Mouse (Mus musculus) limb, embryonic 15.5 days (tissue): Measurements from ENCODE around the gene Olfr1373. TPM values are rescaled to one million over a fixed set of nuclear protein-coding genes. Genes with fewer than 3 reads are reported as not detected.

Experiments used
- ATAC-seq: fragments of 200-750 bp; cut with Nextera tagmentation; 2 replicates; pipeline ENCODE4 v1.8.0; 2017; ENCODE audit warnings: low read depth, moderate TSS enrichment; ENCODE audit not compliant: insufficient number of reproducible peaks, low FRiP score, low TSS enrichment
- H3K27ac ChIP-seq: fragments of 300-500 bp; sonication (generic); 2 replicates; pipeline ENCODE4 v1.5.1; 2015; ENCODE audit warnings: moderate library complexity, mild to moderate bottlenecking, inconsistent platforms
- H3K27me3 ChIP-seq: fragments of 300-500 bp; sonication (generic); 2 replicates; pipeline ENCODE4 v1.6.1; 2015; ENCODE audit warnings: inconsistent platforms
- H3K36me3 ChIP-seq: fragments of 300-500 bp; sonication (generic); 2 replicates; pipeline ENCODE4 v1.6.1; 2015; ENCODE audit warnings: inconsistent platforms
- H3K4me1 ChIP-seq: fragments of 300-500 bp; sonication (generic); 2 replicates; pipeline ENCODE4 v1.6.1; 2015; ENCODE audit warnings: inconsistent platforms
- H3K4me2 ChIP-seq: fragments of 300-500 bp; sonication (generic); 2 replicates; pipeline ENCODE4 v1.6.1; 2015; ENCODE audit warnings: mild to moderate bottlenecking, inconsistent platforms
- H3K4me3 ChIP-seq: fragments of 300-500 bp; sonication (generic); 2 replicates; pipeline ENCODE4 v1.5.1; 2015; ENCODE audit warnings: mild to moderate bottlenecking, inconsistent platforms
- H3K9ac ChIP-seq: fragments of 300-500 bp; sonication (generic); 2 replicates; pipeline ENCODE4 v1.6.1; 2015; ENCODE audit warnings: inconsistent platforms
- H3K9me3 ChIP-seq: fragments of 300-500 bp; sonication (generic); 2 replicates; pipeline ENCODE4 v1.6.1; 2016; ENCODE audit warnings: inconsistent platforms
- WGBS: fragments of 180-500 bp; shearing (Covaris S2); methylation state at CpG from one replicate; pipeline ENCODE4 v1.1.7; 2015; 5-methylcytosine and 5-hydroxymethylcytosine counted together
- microRNA-seq: library from miRNA; unstranded; fragments of <30 nt; microRNA quantifications from one replicate; pipeline ENCODE4, GENCODE M21; 2016
- polyA plus RNA-seq: library from polyadenylated mRNA; unstranded; fragments of >200 nt; fragmentation: Nextera tagmentation; extraction: Ambion mirVana; gene quantifications from 2 replicates; pipeline ENCODE4 v1.2.1, GENCODE M21; 2015

The Olfr1373 gene
- polyA plus RNA-seq, 1 experiment from 2014 or later: not detected

- Histone ChIP-seq H3K36me3 (no peaks in the 10 kb centered on the region), H3K4me2 (no peak overlapping the region), H3K27me3 (no peaks in the 10 kb centered on the region), H3K4me1 (peaks cover 10% of the 10 kb centered on the region), H3K9ac (no peak overlapping the region), H3K27ac (no peak overlapping the region), H3K9me3 (no peaks in the 10 kb centered on the region), H3K4me3 (no peak overlapping the region)
- 95% methylated on average over 2 of the region's 2 CpGs for WGBS
- no peak for ATAC-seq
Observed at GRCm38 (mm10) chr11:52106037-52106436, 39.3 kb downstream of the Olfr1373 start.

- Histone ChIP-seq H3K4me2 (no peak overlapping the region), H3K27me3 (no peaks in the 10 kb centered on the region), H3K9ac (no peak overlapping the region), H3K27ac (no peak overlapping the region), H3K4me3 (no peak overlapping the region), H3K4me1 (peaks cover 16% of the 10 kb centered on the region), H3K36me3 (no peaks in the 10 kb centered on the region), H3K9me3 (no peaks in the 10 kb centered on the region)
- ATAC-seq: no peak
Observed at GRCm38 (mm10) chr11:52105503-52105902, 39.8 kb downstream of the Olfr1373 start.

GRCm38 (mm10) chr11:52102977-52103376 lies 42.4 kb downstream of the Olfr1373 start:
- WGBS: 82% methylated on average over 4 of the region's 4 CpGs
- no peak overlapping the region for H3K9ac ChIP-seq
- H3K36me3 ChIP-seq: no peaks in the 10 kb centered on the region
- no peak overlapping the region for H3K27ac ChIP-seq
- ATAC-seq: no peak
- H3K4me1 ChIP-seq: peaks cover 24% of the 10 kb centered on the region
- H3K27me3 ChIP-seq: no peaks in the 10 kb centered on the region
- H3K9me3 ChIP-seq: no peaks in the 10 kb centered on the region
- no peak overlapping the region for H3K4me3 ChIP-seq
- H3K4me2 ChIP-seq: no peak overlapping the region

DNA sequence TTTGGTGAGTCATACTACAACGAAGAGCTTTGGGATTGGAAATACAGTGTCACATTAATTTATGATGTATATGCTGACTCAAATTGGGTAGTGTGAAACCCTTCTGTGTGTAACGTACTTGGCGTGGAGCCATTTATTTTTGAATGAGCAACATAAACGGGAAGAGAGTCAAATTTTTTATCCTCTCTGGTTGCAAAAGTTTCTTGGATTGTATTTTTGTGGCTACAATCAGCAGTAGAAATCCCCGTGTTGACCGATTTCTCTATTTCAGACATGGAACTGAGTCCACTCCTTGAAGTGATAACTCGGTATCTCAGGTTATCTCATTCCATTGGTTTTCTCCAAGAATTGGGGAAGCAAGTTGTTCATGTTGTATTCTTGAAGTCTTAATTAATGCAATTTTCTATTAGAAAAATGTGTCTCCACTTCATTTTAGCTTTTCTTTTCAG lies 45.5 kb downstream of the Olfr1373 start:
- ATAC-seq: no peak
- peak overlapping the region; percentile 100 for H3K27ac ChIP-seq
- 3% methylated on average over 7 of the region's 7 CpGs for WGBS
- peaks cover 26% of the 10 kb centered on the region for H3K4me1 ChIP-seq
- no peaks in the 10 kb centered on the region for H3K9me3 ChIP-seq
- H3K9ac ChIP-seq: peak overlapping the region; percentile 99
- peak overlapping the region; percentile 80 for H3K4me2 ChIP-seq
- H3K27me3 ChIP-seq: no peaks in the 10 kb centered on the region
- H3K36me3 ChIP-seq: no peaks in the 10 kb centered on the region
- H3K4me3 ChIP-seq: peak overlapping the region; percentile 93

DNA sequence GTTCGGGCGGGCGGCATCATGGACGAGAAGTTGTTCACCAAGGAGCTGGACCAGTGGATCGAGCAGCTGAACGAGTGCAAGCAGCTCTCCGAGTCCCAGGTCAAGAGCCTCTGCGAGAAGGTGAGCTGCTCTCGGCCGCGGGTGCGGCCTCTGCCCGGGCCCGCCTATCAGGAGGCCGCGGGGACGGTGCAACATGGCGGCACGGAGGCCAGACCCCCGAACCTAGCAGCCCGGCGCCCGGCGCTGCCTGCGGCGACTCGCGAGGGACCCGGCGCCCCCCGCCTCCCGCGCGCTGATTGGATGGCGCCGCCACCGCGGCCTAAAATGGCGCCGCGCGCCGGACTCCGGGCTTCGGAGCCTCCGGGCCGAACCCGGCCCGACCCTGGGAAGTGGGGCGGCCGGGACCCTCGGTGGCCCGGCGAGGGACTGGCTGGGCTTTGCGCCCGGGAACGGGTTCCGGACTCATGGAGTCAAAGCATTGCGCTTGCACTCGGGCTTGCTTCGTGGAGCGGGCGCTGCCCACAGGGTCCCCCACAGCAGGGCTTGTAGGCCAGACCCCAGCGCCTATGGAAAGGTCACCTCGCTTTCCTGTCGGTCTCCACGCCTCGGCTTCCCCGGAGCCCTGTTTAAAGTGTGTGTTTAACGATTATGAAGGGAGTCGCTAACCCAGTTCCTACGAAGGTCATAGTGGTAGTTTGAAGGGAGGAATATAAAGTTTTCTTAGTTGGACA lies 46.1 kb downstream of the Olfr1373 start:
- peak overlapping the region; percentile 100 for H3K27ac ChIP-seq
- no peaks in the 10 kb centered on the region for H3K9me3 ChIP-seq
- no peaks in the 10 kb centered on the region for H3K27me3 ChIP-seq
- WGBS: under 1% methylated on average over 70 of the region's 72 CpGs
- H3K36me3 ChIP-seq: no peaks in the 10 kb centered on the region
- H3K4me1 ChIP-seq: peaks cover 26% of the 10 kb centered on the region
- H3K4me2 ChIP-seq: peak overlapping the region; percentile 80
- peak overlapping the region; percentile 99 for H3K9ac ChIP-seq
- ATAC-seq: peak; percentile 70
- H3K4me3 ChIP-seq: peak overlapping the region; percentile 93

DNA sequence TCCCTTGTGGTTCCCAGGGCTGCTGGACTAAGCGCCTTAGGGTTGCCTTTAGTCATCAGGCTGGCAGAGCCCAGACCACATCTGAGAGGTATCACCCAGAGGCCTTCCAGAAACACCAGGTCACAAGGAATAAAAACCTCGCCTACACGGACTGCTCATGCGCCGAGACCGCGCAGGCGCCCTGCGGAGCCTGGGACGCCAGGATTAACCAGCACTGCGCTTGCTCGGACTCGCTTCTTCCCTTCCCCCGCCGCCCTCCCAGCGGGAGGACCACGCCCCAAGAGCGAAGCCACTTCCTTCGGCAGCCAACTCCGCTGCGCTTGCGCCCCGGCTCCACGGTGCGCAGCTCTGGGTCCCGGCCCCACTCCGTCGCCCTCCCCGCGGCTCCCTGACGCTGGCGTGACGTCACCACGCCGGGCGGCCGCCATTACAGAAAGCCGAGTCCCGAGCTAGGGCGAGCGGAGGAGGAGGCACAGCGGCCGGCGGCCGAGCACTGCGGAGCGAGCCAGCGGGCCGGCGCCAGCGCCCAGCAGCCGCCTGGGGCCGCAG lies 46.9 kb downstream of the Olfr1373 start, which contains the start of gene Ppp2ca:
Ppp2ca (plus strand) TSS at position 284 of the 549 bp plus-strand sequence.
- H3K36me3 ChIP-seq: no peaks in the 10 kb centered on the region
- peak within 1 kb of the TSS; percentile 99 for H3K9ac ChIP-seq
- H3K9me3 ChIP-seq: no peaks in the 10 kb centered on the region
- peak; percentile 98 for ATAC-seq
- peak within 1 kb of the TSS; percentile 100 for H3K27ac ChIP-seq
- H3K27me3 ChIP-seq: no peaks in the 10 kb centered on the region
- peaks cover 26% of the 10 kb centered on the region for H3K4me1 ChIP-seq
- WGBS: under 1% methylated on average over 50 of the region's 53 CpGs
- H3K4me2 ChIP-seq: peak within 1 kb of the TSS; percentile 80
- peak within 1 kb of the TSS; percentile 93 for H3K4me3 ChIP-seq

DNA sequence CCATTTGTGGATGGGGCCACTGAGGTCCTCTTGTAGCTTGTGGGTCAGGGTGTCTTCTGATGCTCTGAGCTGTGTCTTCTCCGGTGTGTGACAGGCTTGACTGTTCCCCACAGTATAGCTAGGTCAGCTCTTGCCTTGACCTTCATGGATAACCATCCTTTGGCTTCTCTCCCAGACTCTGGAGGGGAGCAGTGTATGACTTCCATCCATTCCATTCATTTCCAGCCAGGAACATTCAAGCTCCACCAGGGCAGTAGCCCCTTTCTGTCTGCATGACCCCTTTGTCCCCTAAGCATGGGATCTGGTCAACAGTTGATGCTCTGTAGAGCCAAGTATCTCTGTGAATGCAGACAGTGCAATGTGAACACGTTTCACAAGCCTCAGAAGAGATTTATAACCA lies 47.7 kb downstream of the Olfr1373 start:
- ATAC-seq: no peak
- H3K9me3 ChIP-seq: no peaks in the 10 kb centered on the region
- peak overlapping the region; percentile 100; the same call in 1 of the 2 replicates for H3K27ac ChIP-seq
- WGBS: 74% methylated on average over 2 of the region's 2 CpGs
- H3K4me2 ChIP-seq: no peak overlapping the region; the same call in 1 of the 2 replicates
- no peaks in the 10 kb centered on the region for H3K36me3 ChIP-seq
- no peak overlapping the region for H3K9ac ChIP-seq
- peaks cover 26% of the 10 kb centered on the region for H3K4me1 ChIP-seq
- peak overlapping the region; percentile 93; the same call in 1 of the 2 replicates for H3K4me3 ChIP-seq
- no peaks in the 10 kb centered on the region for H3K27me3 ChIP-seq

- 64% methylated on average over 3 of the region's 3 CpGs for WGBS
- Histone ChIP-seq H3K27ac (no peak overlapping the region), H3K4me3 (no peak overlapping the region), H3K4me2 (no peak overlapping the region), H3K27me3 (no peaks in the 10 kb centered on the region), H3K9ac (no peak overlapping the region), H3K4me1 (peaks cover 25% of the 10 kb centered on the region), H3K36me3 (no peaks in the 10 kb centered on the region), H3K9me3 (no peaks in the 10 kb centered on the region)
- no peak for ATAC-seq
Observed at GRCm38 (mm10) chr11:52097016-52097415, 48.3 kb downstream of the Olfr1373 start.

Small RNAs within 50 kb of the gene (microRNA-seq; reads per million reads assigned to microRNA genes)
- not detected for gene Gm24157
- 9.2 reads per million, percentile 24 among the genes with 10 or more reads in this experiment for gene Mir3061

Other genes starting within 250 kb of the Olfr1373 start
- 79.2 and 83.8 TPM in 2 replicates for gene Cdkn2aipnl, start 177.9 kb downstream of the Olfr1373 start, polyA plus RNA-seq
- gene Ube2b, start 144.8 kb downstream of the Olfr1373 start, polyA plus RNA-seq: 237 and 241 TPM in 2 replicates
- gene Cdkl3, start 141.3 kb downstream of the Olfr1373 start, polyA plus RNA-seq: 7.2 and 10.2 TPM in 2 replicates
- 64.4 and 73.9 TPM in 2 replicates for gene Ppp2ca, start 46.8 kb downstream of the Olfr1373 start, polyA plus RNA-seq
- not detected in 2 replicates for gene Olfr1371, start 68.5 kb upstream of the Olfr1373 start, polyA plus RNA-seq
- gene Skp1a, start 86.5 kb upstream of the Olfr1373 start, polyA plus RNA-seq: 702 and 744 TPM in 2 replicates
- 9.6 and 9.8 TPM in 2 replicates for gene Tcf7, start 137.5 kb upstream of the Olfr1373 start, polyA plus RNA-seq
- gene Vdac1, start 215.3 kb upstream of the Olfr1373 start, polyA plus RNA-seq: 280 and 287 TPM in 2 replicates